Comparison of ENCODE assay signal across 16 mouse cellular contexts in genomic region chr16:94599977-94600724, GRCm38 (mm10). TPM values are rescaled to one million over a fixed set of nuclear protein-coding genes. Genes with fewer than 3 reads are reported as not detected.
DNase-seq lines count a peak whose midpoint lies in the region; ATAC-seq and TF ChIP-seq lines count a peak whose summit lies in the region.
"Had no signal": no experiment of that assay in that cellular context is flagged by ENCODE, and none has a peak within 500 bp of the region (broad histone marks: within the 10 kb centered on the region; RNA-seq: fewer than 3 reads in every experiment).

No protein-coding gene starts in this region.

- ATAC-seq in heart, embryonic 13.5 days (ENCODE audit: extremely low read depth, insufficient number of reproducible peaks, low FRiP score, low TSS enrichment): no peak
- ATAC-seq: forebrain, embryonic 16.5 days; lung, postnatal 0 days had no signal

- no peaks in the 10 kb centered on the region for H3K36me3 ChIP-seq in heart, embryonic 13.5 days
- no peaks in the 10 kb centered on the region for H3K36me3 ChIP-seq in macrophage (ENCODE audit: inconsistent target)
- H3K36me3 ChIP-seq: liver, embryonic 12.5 days; midbrain, embryonic 13.5 days had no signal

- H3K27ac ChIP-seq in heart, embryonic 13.5 days (replicated peaks): peak overlapping the region; percentile 48; the same call in 1 of the 2 replicates
- H3K27ac ChIP-seq in layer of hippocampus, adult 2 months: peak overlapping the region; percentile 71; the same call in 1 of the 2 replicates
- H3K27ac ChIP-seq in bone marrow macrophage, adult 2 months (ENCODE audit: insufficient read depth, low read depth, low read length): 0 out of 2 replicates have a peak overlapping the region, but pooled peaks have one; percentile 0
- peak overlapping the region; percentile 63 for H3K27ac ChIP-seq in macrophage
- H3K27ac ChIP-seq: embryonic facial prominence, embryonic 10.5 days; liver, embryonic 12.5 days had no signal

- no peak for TF ChIP-seq CTCF in layer of hippocampus, adult 2 months (conservative IDR thresholded peaks at IDR 0.05)
- no peak for TF ChIP-seq CTCF in bone marrow macrophage, adult 2 months (IDR thresholded peaks at IDR 0.05; ENCODE audit: low read depth, low read length)

- H3K9ac ChIP-seq in heart, embryonic 13.5 days: peak overlapping the region; percentile 5; the same call in 1 of the 2 replicates
- H3K9ac ChIP-seq: liver, embryonic 12.5 days; midbrain, embryonic 13.5 days had no signal

- no peak for DNase-seq in heart, adult 8-10 months (ENCODE audit: low spot score)
- DNase-seq in layer of hippocampus, adult 2 months (ENCODE audit: low spot score in 2 of 2): no peak
- no peak for DNase-seq in layer of hippocampus, adult 9-11 months
- no peak for DNase-seq in lung, postnatal 14 days
- DNase-seq in cerebellum, adult 11 months: no peak
- DNase-seq: cerebellum, postnatal 14 days; spleen, adult 18-20 months; thymus, adult 18-20 months had no signal

- H3K4me3 ChIP-seq in heart, embryonic 13.5 days: no peak overlapping the region
- no peak overlapping the region for H3K4me3 ChIP-seq in layer of hippocampus, adult 2 months
- H3K4me3 ChIP-seq in bone marrow macrophage, adult 2 months (ENCODE audit: insufficient read depth, low read length): no peak overlapping the region
- no peak overlapping the region for H3K4me3 ChIP-seq in macrophage (ENCODE audit: inconsistent target)
- H3K4me3 ChIP-seq: liver, embryonic 12.5 days; midbrain, embryonic 13.5 days had no signal

- H3K4me1 ChIP-seq in heart, embryonic 13.5 days: peaks cover 95% of the 10 kb centered on the region
- H3K4me1 ChIP-seq in bone marrow macrophage, adult 2 months (ENCODE audit: control insufficient read depth, insufficient read depth, low read length): peaks cover 76% of the 10 kb centered on the region

- no peaks in the 10 kb centered on the region for H3K27me3 ChIP-seq in heart, embryonic 13.5 days (replicated peaks)
- H3K27me3 ChIP-seq: liver, embryonic 12.5 days; midbrain, embryonic 13.5 days had no signal

- peaks cover 98% of the 10 kb centered on the region for H3K79me2 ChIP-seq in macrophage (ENCODE audit: inconsistent target)

- H3K9me3 ChIP-seq in heart, embryonic 13.5 days: no peaks in the 10 kb centered on the region
- H3K9me3 ChIP-seq: embryonic facial prominence, embryonic 10.5 days; liver, embryonic 12.5 days; midbrain, embryonic 13.5 days had no signal

- WGBS in heart, embryonic 13.5 days: 27% methylated on average over 6 of the region's 6 CpGs
- 53% methylated on average over 5 of the region's 6 CpGs for WGBS in macrophage (ENCODE audit: missing documents)

- TF ChIP-seq POLR2A in bone marrow macrophage, adult 2 months (IDR thresholded peaks at IDR 0.05; ENCODE audit: borderline replicate concordance, low read depth, low read length): no peak

- H3K4me2 ChIP-seq in heart, embryonic 13.5 days: no peak overlapping the region
- H3K4me2 ChIP-seq: midbrain, embryonic 13.5 days had no signal

RNA-seq across cellular contexts. Expression of gene Dyrk1a, which starts 30.3 kb away (rescaled TPM):
- 6.7 and 7.2 TPM in 2 replicates for polyA plus RNA-seq in heart, embryonic 13.5 days (2015; fragmentation: Nextera tagmentation; extraction: Ambion mirVana)
- 10 to 100 TPM; 70.5 to 87.1 (median 79.0) TPM for total RNA-seq in heart, adult 8-10 months (2022)
- total RNA-seq in layer of hippocampus, adult 2 months (2021): 10 to 100 TPM; 95.0 to 98.9 TPM
- polyA plus RNA-seq in bone marrow macrophage, adult 2 months (2012; ENCODE audit: insufficient read depth, insufficient read length, missing spikeins): 29.8 and 34.4 TPM in 2 replicates
- total RNA-seq in macrophage (2018; cell fraction: chromatin; rRNA removed): 100 to 1,000 TPM in 3 of 26 experiments, 10 to 100 TPM in 23; 54.2 to 149 (median 85.4) TPM
- 10 to 100 TPM; 40.1 to 59.8 (median 43.8) TPM for total RNA-seq in macrophage (2018; cell fraction: cytosol; rRNA removed)
- 10 to 100 TPM; 54.6 to 87.2 (median 64.8) TPM for total RNA-seq in macrophage (2018; cell fraction: nucleus; rRNA removed)
- polyA plus RNA-seq in macrophage (2018): 22.5 to 30.9 TPM (median 25.6 TPM) in 3 replicates

Comparison
In these comparisons a context has a peak if more than half of its experiments do, and no peak if none do; other contexts are left out.
1. H3K27ac ChIP-seq: peak in every context shown above with its lines; median percentile 71 in layer of hippocampus, adult 2 months; 63 in macrophage; 48 in heart, embryonic 13.5 days; 0 in bone marrow macrophage, adult 2 months.